Mouse (Mus musculus) neural tube, embryonic 11.5 days (tissue): ENCODE measurements at regions not wholly inside any gene's neighbourhood (a gene's known extent, or its start where the extent isn't known, plus 50 kb on each side); places are given as distances from the start of the nearest gene placed in this dataset.

Source experiments
- ATAC-seq: fragments of 200-750 bp; cut with Nextera tagmentation; 2 replicates; pipeline ENCODE4 v1.8.0; 2017; ENCODE audit warnings: moderate number of reproducible peaks, mild to moderate bottlenecking, moderate TSS enrichment, moderate library complexity; ENCODE audit not compliant: insufficient read depth, low FRiP score, low TSS enrichment
- DNase-seq: peaks from one replicate; pipeline ENCODE4 v3.0.0-alpha.2; 2015; ENCODE audit warnings: low spot score
- H3K27ac ChIP-seq: fragments of 300-500 bp; sonication (generic); 2 replicates; pipeline ENCODE4 v1.5.1; 2014; ENCODE audit warnings: low read depth, mild to moderate bottlenecking, low read length
- H3K27me3 ChIP-seq: fragments of 300-500 bp; sonication (generic); 2 replicates; pipeline ENCODE4 v1.6.1; 2014; ENCODE audit warnings: mild to moderate bottlenecking, low read length, mixed read lengths; ENCODE audit not compliant: control insufficient read depth, insufficient read depth
- H3K36me3 ChIP-seq: fragments of 300-500 bp; sonication (generic); 2 replicates; pipeline ENCODE4 v1.6.1; 2014; ENCODE audit warnings: mild to moderate bottlenecking, low read length, moderate library complexity, mixed read lengths; ENCODE audit not compliant: control insufficient read depth, insufficient read depth
- H3K4me1 ChIP-seq: fragments of 300-500 bp; sonication (generic); 2 replicates; pipeline ENCODE4 v1.6.1; 2014; ENCODE audit warnings: low read length, mixed read lengths; ENCODE audit not compliant: control insufficient read depth, insufficient read depth
- H3K4me2 ChIP-seq: fragments of 300-500 bp; sonication (generic); 2 replicates; pipeline ENCODE4 v1.6.1; 2014; ENCODE audit warnings: low read depth, mild to moderate bottlenecking, moderate library complexity
- H3K4me3 ChIP-seq: fragments of 300-500 bp; sonication (generic); 2 replicates; pipeline ENCODE4 v1.5.1; 2014; ENCODE audit warnings: low read depth, low read length
- H3K9ac ChIP-seq: fragments of 300-500 bp; sonication (generic); 2 replicates; pipeline ENCODE4 v1.6.1; 2014; ENCODE audit warnings: mild to moderate bottlenecking, low read length
- H3K9me3 ChIP-seq: fragments of 300-500 bp; sonication (generic); 2 replicates; pipeline ENCODE4 v1.6.1; 2016; ENCODE audit warnings: low read length; ENCODE audit not compliant: control insufficient read depth
- WGBS: fragments of 180-500 bp; shearing (Covaris S2); extraction: QIAGEN DNeasy Blood & Tissue Kit; methylation state at CpG from one replicate; pipeline ENCODE4 v1.1.7; 2014; 5-methylcytosine and 5-hydroxymethylcytosine counted together

DNA sequence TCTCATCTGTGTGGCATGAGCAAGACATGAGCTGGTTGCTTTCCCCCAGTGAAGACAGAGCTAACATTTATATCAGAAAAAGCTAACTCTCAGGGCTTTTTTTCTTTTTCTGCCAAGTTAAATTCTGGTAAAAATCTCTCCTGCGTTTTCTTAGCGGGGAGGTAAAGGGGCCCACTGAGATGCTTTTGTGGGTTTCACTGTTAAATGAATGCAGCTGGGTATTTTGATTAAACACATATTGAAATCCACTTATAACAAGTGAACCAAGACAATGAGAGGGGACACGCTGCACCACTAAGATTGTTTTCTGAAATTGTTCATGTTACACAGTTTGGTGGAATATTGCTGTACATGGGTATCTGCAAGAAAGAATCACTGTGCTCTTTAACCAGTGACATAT lies 149.0 kb downstream of the Cmpk2 start:
- ATAC-seq (no peak), DNase-seq (no peak)
- H3K9ac ChIP-seq: no peak overlapping the region
- no peaks in the 10 kb centered on the region for H3K36me3 ChIP-seq
- H3K4me2 ChIP-seq: no peak overlapping the region
- H3K27ac ChIP-seq: no peak overlapping the region
- no peak overlapping the region for H3K4me3 ChIP-seq
- whole genome bisulfite sequencing: 88% methylated on average over 3 of the region's 3 CpGs
- H3K9me3 ChIP-seq: no peaks in the 10 kb centered on the region
- no peaks in the 10 kb centered on the region for H3K27me3 ChIP-seq
- H3K4me1 ChIP-seq: 0 out of 2 replicates have a peak, but pooled peaks cover 2% of the 10 kb centered on the region

DNA sequence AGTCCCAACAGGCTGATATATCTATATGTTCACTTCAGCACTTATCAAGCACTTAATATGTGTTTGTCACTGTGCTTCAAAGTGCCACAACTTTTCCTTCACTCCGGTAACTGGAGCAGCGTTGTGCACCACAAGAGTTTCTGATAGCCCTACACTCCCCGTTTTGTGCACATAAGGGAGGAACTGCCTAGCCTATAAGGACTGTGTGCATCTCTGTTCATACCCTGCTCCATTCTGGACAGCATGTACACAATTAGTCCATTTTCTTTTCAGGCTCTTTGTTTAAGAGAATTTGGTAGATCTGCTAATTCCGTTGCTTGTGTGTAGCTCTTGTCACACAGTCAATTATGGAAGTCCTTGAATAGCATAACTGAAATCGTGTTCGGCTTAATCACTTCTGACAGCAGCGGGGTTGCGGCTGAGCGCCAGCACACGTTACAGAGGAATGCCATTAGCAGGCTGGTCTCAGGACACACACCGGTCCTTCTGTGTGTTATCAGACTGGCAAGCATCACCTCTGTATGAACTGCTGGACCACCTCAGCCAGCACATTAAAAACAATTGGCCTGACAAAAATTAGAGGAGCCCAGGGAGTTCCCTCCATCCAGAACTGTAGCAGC lies 144.2 kb downstream of the Cmpk2 start:
- H3K4me2 ChIP-seq: no peak overlapping the region
- ATAC-seq: no peak
- H3K9me3 ChIP-seq: no peaks in the 10 kb centered on the region
- H3K4me1 ChIP-seq: no peaks in the 10 kb centered on the region
- no peak for DNase-seq
- H3K36me3 ChIP-seq: no peaks in the 10 kb centered on the region
- H3K27ac ChIP-seq: no peak overlapping the region
- 87% methylated on average over 11 of the region's 11 CpGs for WGBS
- H3K27me3 ChIP-seq: no peaks in the 10 kb centered on the region
- no peak overlapping the region for H3K9ac ChIP-seq
- no peak overlapping the region for H3K4me3 ChIP-seq

- H3K4me2 ChIP-seq: no peak overlapping the region
- DNase-seq: no peak
- ATAC-seq: no peak
- H3K4me1 ChIP-seq: no peaks in the 10 kb centered on the region
- H3K27ac ChIP-seq: no peak overlapping the region
- no peak overlapping the region for H3K4me3 ChIP-seq
- no peaks in the 10 kb centered on the region for H3K36me3 ChIP-seq
- no peaks in the 10 kb centered on the region for H3K9me3 ChIP-seq
- WGBS: 79% methylated on average over 3 of the region's 3 CpGs
- H3K9ac ChIP-seq: no peak overlapping the region
- no peaks in the 10 kb centered on the region for H3K27me3 ChIP-seq
These were observed 141.1 kb downstream of the Cmpk2 start for GRCm38 (mm10) chr12:26610079-26610478.

DNA sequence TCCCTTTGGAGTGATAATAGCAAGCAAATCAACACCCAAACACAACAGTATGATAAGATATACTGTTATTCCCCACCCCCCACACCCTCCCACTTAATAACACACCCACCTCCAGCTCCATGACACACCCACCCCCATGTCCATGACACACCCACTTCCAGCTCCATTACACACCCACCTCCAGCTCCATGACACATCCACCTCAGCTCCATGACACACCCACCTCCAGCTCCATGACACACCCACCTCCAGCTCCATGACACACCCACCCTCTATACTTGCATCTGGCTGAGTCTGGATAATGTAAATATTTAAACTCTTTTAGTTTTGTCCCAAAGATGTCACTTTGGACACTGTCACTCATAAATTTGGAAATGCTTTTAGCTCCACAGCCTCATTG lies 129.5 kb downstream of the Cmpk2 start:
- Histone ChIP-seq H3K27me3 (no peaks in the 10 kb centered on the region), H3K9ac (no peak overlapping the region), H3K4me3 (no peak overlapping the region), H3K9me3 (no peaks in the 10 kb centered on the region), H3K4me1 (no peaks in the 10 kb centered on the region), H3K36me3 (no peaks in the 10 kb centered on the region), H3K4me2 (no peak overlapping the region), H3K27ac (no peak overlapping the region)
- ATAC-seq (no peak), DNase-seq (no peak)

GRCm38 (mm10) chr12:26592125-26592524 lies 123.1 kb downstream of the Cmpk2 start:
- Histone ChIP-seq H3K4me2 (no peak overlapping the region), H3K27me3 (no peaks in the 10 kb centered on the region), H3K9ac (no peak overlapping the region), H3K36me3 (no peaks in the 10 kb centered on the region), H3K9me3 (no peaks in the 10 kb centered on the region), H3K27ac (no peak overlapping the region), H3K4me1 (no peaks in the 10 kb centered on the region), H3K4me3 (no peak overlapping the region)
- DNase-seq (no peak), ATAC-seq (no peak)

DNA sequence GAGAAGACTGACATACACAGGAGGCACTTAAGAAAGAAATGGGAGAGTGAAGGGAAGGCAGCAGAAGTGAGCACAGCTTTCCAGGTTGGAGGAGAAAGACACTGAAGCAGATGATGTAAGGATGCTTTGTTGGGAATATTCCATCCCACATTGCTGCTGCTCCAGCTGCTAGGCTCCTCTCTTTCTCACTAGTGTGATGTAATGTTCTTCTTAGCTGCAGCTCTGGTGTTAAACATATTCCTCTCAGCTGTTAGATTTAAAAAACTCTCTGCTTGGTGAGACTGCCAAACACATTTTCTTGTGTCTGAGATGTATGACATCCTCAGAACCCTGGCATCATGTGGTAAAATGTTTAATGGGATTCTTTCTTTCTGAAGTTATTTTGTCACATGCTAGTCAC lies 120.1 kb downstream of the Cmpk2 start:
- Histone ChIP-seq H3K9ac (no peak overlapping the region), H3K27me3 (no peaks in the 10 kb centered on the region), H3K9me3 (no peaks in the 10 kb centered on the region), H3K4me2 (no peak overlapping the region), H3K4me3 (no peak overlapping the region), H3K4me1 (no peaks in the 10 kb centered on the region), H3K36me3 (no peaks in the 10 kb centered on the region), H3K27ac (no peak overlapping the region)
- no peak for DNase-seq
- no peak for ATAC-seq

DNA sequence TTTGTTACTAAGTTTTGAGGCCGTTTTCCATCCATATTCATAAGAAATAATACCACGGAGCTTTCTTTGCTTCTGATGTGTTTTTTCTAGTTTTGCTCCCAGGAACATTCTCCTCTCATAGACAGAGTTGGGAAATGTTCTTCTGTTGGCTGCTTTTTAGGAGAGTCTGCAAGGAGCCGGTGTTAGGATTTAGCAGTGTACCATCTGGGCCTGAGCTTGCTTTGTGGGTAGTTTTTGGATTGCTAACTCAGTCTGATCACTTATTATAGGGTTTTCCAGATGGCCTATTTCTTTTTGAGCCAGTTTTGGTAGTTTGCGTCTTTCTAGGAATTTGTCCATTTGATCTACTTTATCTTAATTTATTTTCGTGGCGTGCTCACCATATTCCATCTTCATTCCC lies 108.4 kb downstream of the Cmpk2 start:
- DNase-seq (no peak), ATAC-seq (no peak)
- WGBS: 93% methylated on average over 6 of the region's 6 CpGs
- no peaks in the 10 kb centered on the region for H3K36me3 ChIP-seq
- H3K27ac ChIP-seq: no peak overlapping the region
- H3K4me1 ChIP-seq: no peaks in the 10 kb centered on the region
- H3K4me2 ChIP-seq: no peak overlapping the region
- H3K4me3 ChIP-seq: no peak overlapping the region
- H3K27me3 ChIP-seq: no peaks in the 10 kb centered on the region
- H3K9ac ChIP-seq: no peak overlapping the region
- no peaks in the 10 kb centered on the region for H3K9me3 ChIP-seq

- Histone ChIP-seq H3K27me3 (no peaks in the 10 kb centered on the region), H3K4me2 (no peak overlapping the region), H3K9ac (no peak overlapping the region), H3K4me3 (no peak overlapping the region), H3K27ac (no peak overlapping the region), H3K9me3 (no peaks in the 10 kb centered on the region), H3K4me1 (no peaks in the 10 kb centered on the region), H3K36me3 (no peaks in the 10 kb centered on the region)
- no peak for ATAC-seq
- DNase-seq: no peak
- WGBS: 89% methylated on average over 7 of the region's 7 CpGs
These were observed 102.6 kb downstream of the Cmpk2 start for GRCm38 (mm10) chr12:26571602-26572001.

- H3K9ac ChIP-seq: no peak overlapping the region
- no peaks in the 10 kb centered on the region for H3K4me1 ChIP-seq
- ATAC-seq: no peak
- H3K36me3 ChIP-seq: no peaks in the 10 kb centered on the region
- H3K9me3 ChIP-seq: no peaks in the 10 kb centered on the region
- no peak for DNase-seq
- H3K4me3 ChIP-seq: no peak overlapping the region
- no peaks in the 10 kb centered on the region for H3K27me3 ChIP-seq
- 95% methylated on average over 4 of the region's 4 CpGs for WGBS
- no peak overlapping the region for H3K27ac ChIP-seq
- no peak overlapping the region for H3K4me2 ChIP-seq
These were observed 98.4 kb downstream of the Cmpk2 start for GRCm38 (mm10) chr12:26567435-26567834.
